Mouse (Mus musculus) neural tube, embryonic 11.5 days (tissue): ENCODE data around the gene Tmprss11f. TPM values are rescaled to one million over a fixed set of nuclear protein-coding genes. Genes with fewer than 3 reads are reported as not detected.

ENCODE experiments used
- ATAC-seq: fragments of 200-750 bp; cut with Nextera tagmentation; 2 replicates; pipeline ENCODE4 v1.8.0; 2017; ENCODE audit warnings: moderate number of reproducible peaks, mild to moderate bottlenecking, moderate TSS enrichment, moderate library complexity; ENCODE audit not compliant: insufficient read depth, low FRiP score, low TSS enrichment
- DNase-seq: peaks from one replicate; pipeline ENCODE4 v3.0.0-alpha.2; 2015; ENCODE audit warnings: low spot score
- H3K27ac ChIP-seq: fragments of 300-500 bp; sonication (generic); 2 replicates; pipeline ENCODE4 v1.5.1; 2014; ENCODE audit warnings: low read depth, mild to moderate bottlenecking, low read length
- H3K27me3 ChIP-seq: fragments of 300-500 bp; sonication (generic); 2 replicates; pipeline ENCODE4 v1.6.1; 2014; ENCODE audit warnings: mild to moderate bottlenecking, low read length, mixed read lengths; ENCODE audit not compliant: control insufficient read depth, insufficient read depth
- H3K36me3 ChIP-seq: fragments of 300-500 bp; sonication (generic); 2 replicates; pipeline ENCODE4 v1.6.1; 2014; ENCODE audit warnings: mild to moderate bottlenecking, low read length, moderate library complexity, mixed read lengths; ENCODE audit not compliant: control insufficient read depth, insufficient read depth
- H3K4me1 ChIP-seq: fragments of 300-500 bp; sonication (generic); 2 replicates; pipeline ENCODE4 v1.6.1; 2014; ENCODE audit warnings: low read length, mixed read lengths; ENCODE audit not compliant: control insufficient read depth, insufficient read depth
- H3K4me2 ChIP-seq: fragments of 300-500 bp; sonication (generic); 2 replicates; pipeline ENCODE4 v1.6.1; 2014; ENCODE audit warnings: low read depth, mild to moderate bottlenecking, moderate library complexity
- H3K4me3 ChIP-seq: fragments of 300-500 bp; sonication (generic); 2 replicates; pipeline ENCODE4 v1.5.1; 2014; ENCODE audit warnings: low read depth, low read length
- H3K9ac ChIP-seq: fragments of 300-500 bp; sonication (generic); 2 replicates; pipeline ENCODE4 v1.6.1; 2014; ENCODE audit warnings: mild to moderate bottlenecking, low read length
- H3K9me3 ChIP-seq: fragments of 300-500 bp; sonication (generic); 2 replicates; pipeline ENCODE4 v1.6.1; 2016; ENCODE audit warnings: low read length; ENCODE audit not compliant: control insufficient read depth
- WGBS: fragments of 180-500 bp; shearing (Covaris S2); extraction: QIAGEN DNeasy Blood & Tissue Kit; methylation state at CpG from one replicate; pipeline ENCODE4 v1.1.7; 2014; 5-methylcytosine and 5-hydroxymethylcytosine counted together
- polyA plus RNA-seq: library from polyadenylated mRNA; unstranded; fragments of >200 nt; fragmentation: Nextera tagmentation; extraction: Ambion mirVana; gene quantifications from 2 replicates; pipeline ENCODE4 v1.2.1, GENCODE M21; 2014

The Tmprss11f gene
- polyA plus RNA-seq, 1 experiment from 2014 or later = not detected

DNA sequence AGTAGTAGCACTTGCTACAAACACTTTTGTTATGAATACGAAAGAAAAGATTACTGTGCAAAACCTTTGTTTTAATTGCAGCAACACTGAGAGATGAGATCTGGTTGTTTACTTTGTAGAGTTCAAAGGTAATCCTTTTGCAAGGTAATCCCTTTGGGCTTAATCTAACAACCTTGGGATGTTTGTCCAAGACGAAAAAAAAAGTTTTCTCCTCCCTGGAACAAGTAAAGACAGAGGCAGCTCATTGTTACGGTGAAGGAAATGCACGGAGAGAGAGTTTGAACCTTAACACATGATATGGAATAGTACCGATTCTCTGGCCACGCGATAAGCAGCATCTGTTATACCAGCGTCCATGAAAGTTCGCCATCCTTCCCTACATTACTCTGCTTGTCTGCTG lies 158.4 kb downstream of the Tmprss11f start:
- DNase-seq = no peak
- Histone ChIP-seq H3K9me3 (no peaks in the 10 kb centered on the region), H3K9ac (no peak overlapping the region), H3K36me3 (no peaks in the 10 kb centered on the region), H3K4me1 (no peaks in the 10 kb centered on the region), H3K27me3 (no peaks in the 10 kb centered on the region), H3K4me2 (no peak overlapping the region), H3K4me3 (no peak overlapping the region), H3K27ac (no peak overlapping the region)
- WGBS = 86% methylated on average over 9 of the region's 9 CpGs
- no peak for ATAC-seq

Other genes starting within 250 kb of the Tmprss11f start
- gene Tmprss11a, start 163.4 kb downstream of the Tmprss11f start, polyA plus RNA-seq = not detected in 2 replicates
- gene Tmprss11g, start 113.8 kb downstream of the Tmprss11f start, polyA plus RNA-seq = not detected in 2 replicates
- gene Tmprss11b, start 43.9 kb upstream of the Tmprss11f start, polyA plus RNA-seq = not detected in 2 replicates
- gene Tmprss11e, start 113.4 kb upstream of the Tmprss11f start, polyA plus RNA-seq = not detected in 2 replicates
- gene Ythdc1, start 171.8 kb upstream of the Tmprss11f start, polyA plus RNA-seq = 54.6 and 56.5 TPM in 2 replicates